Mouse (Mus musculus): ENCODE data around the gene Ring1.
A peak's percentile ranks its signal among the peaks of the same experiment; 100 is the strongest.

The Ring1 gene

DNA sequence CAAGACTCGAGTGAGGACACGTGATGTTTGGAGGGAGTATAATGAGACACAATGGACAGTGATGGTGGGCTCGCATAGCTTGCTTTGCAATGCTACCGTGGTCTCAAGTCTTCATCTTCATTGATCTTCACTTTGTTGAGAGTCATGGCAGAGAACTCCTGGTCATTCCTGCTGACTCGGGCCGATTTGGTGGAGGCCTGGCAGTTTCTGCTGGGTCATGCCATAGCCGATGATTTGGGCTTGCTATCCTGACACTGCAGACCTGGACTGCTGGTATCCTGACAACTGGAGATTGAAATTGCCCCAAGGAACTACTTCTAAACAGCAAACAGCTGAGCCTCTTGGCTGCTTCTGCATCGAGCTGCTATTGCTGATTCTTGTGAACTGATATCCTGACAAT lies 29.5 kb downstream of the Ring1 start:
- DNase-seq (ENCODE audit: low spot score in 2 of 2): no peak

GRCm38 (mm10) chr17:33991788-33992664 lies 32.5 kb downstream of the Ring1 start:
- peak in 1 of 2 experiments; percentile 34 for DNase-seq (ENCODE audit: low spot score in 2 of 2)

- peak; percentile 47 to 48 for DNase-seq (ENCODE audit: low spot score in 2 of 2)
Observed at GRCm38 (mm10) chr17:33982136-33982535, 42.3 kb downstream of the Ring1 start.

GRCm38 (mm10) chr17:33981192-33981909 lies 43.1 kb downstream of the Ring1 start:
- peak; percentile 80 to 91 for DNase-seq (ENCODE audit: low spot score in 2 of 2)

GRCm38 (mm10) chr17:33980181-33981035 lies 44.1 kb downstream of the Ring1 start:
- DNase-seq (ENCODE audit: low spot score in 2 of 2): no peak

DNA sequence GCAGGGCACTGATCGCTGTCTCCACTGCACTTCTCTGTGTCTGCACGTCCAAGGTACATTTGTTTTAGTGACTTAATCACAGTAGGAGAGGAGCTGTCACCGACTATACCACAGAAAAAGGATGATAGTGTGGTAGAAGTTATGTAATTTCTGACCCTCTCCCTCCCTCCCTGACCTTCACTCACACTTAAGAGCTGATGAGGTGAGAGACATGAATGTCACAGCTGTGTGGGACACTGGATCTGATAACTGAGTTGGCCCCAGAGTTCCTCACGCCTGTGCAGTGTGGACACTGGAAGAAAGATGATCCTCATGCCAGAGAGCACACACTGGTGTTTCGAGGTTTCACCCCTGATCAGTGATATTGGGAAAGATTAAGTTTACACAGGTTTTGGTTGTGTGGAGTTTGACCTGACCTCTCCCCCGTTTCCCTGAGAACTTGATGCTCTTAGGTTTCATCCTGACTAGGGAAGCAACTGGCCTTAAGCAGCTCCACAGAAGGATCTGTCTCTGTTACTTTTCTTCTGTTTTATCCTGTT lies 44.9 kb downstream of the Ring1 start:
- no peak for DNase-seq (ENCODE audit: low spot score in 2 of 2)

GRCm38 (mm10) chr17:33978631-33979031 lies 45.8 kb downstream of the Ring1 start:
- peak in 1 of 2 experiments; percentile 33 for DNase-seq (ENCODE audit: low spot score in 2 of 2)

DNA sequence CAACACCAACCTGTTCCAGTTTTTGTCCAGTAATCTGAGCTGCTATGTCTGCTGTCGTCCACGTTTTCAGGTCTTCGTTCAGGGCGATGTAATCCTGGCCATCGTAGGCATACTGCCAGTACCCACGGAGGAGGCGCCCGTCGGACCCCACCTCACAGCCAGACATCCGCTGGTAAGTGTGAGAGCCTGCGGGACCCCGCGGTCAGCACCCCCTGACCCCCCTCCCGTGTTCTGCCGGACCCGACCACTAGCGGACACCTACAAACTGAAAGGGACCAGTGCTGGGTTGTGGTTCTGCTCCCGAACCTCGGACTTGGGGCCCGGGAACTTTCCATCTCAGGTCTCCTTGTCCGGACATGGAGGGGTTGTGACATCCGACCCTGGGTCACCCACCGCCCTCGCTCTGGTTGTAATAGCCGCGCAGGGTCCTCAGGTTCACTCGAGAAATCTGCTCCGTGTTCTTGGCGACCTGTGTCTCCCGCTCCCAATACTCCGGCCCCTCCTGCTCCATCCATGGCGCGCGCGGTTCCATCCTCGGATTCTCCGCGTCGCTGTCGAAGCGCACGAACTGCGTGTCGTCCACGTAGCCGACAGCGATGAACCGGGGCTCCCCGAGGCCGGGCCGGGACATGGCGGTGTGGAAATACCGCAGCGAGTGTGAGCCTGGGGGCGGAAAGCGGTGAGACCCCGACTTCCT lies 46.5 kb downstream of the Ring1 start:
- no peak for DNase-seq (ENCODE audit: low spot score in 2 of 2)

DNA sequence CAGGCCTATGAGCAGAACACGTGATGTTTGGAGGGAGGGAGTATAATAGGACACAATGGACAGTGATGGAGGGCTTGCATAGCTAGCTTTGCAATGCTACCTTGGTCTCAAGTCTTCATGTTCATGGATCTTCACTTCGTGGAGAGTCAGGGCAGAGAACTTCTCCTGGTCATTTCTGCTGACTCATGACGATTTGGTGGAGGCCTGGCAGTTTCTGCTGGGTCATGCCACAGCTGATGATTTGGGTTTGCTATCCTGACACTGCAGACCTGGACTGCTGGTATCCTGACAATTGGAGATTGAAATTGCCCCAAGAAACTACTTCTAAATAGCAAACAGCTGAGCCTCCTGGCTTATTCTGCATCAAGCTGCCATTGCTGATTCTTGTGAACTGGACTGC lies 50.9 kb downstream of the Ring1 start:
- no peak for DNase-seq (ENCODE audit: low spot score in 2 of 2)

DNA sequence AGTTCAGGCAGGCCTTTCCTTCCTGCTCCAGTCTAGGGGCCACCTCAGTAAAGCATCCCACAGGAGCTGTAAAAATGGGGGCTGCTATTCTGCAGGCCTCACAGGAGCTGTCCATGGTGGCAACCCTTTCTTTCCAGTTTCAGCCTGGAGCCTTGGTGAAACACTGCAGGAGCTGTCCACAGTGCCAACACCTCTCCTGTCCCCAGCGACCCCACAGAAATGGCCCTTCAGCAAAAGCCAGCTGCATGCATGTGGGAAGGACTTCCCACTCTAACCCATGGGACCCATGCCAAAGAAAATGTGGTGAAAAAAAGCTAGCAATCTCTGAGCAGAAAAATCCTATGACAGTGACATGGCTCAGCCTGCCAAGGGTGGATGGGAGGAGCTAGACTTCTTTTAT lies 51.8 kb downstream of the Ring1 start:
- no peak for DNase-seq (ENCODE audit: low spot score in 2 of 2)

Measured in frontal cortex, postnatal 36 days (tissue).